Mouse (Mus musculus) gastrocnemius, adult 2 months (tissue): ENCODE results near the gene Kif3c. TPM values are rescaled to one million over a fixed set of nuclear protein-coding genes. Genes with fewer than 3 reads are reported as not detected.
A peak's percentile ranks its signal among the peaks of the same experiment; 100 is the strongest.

Experiments used
- DNase-seq: peaks from one replicate; pipeline ENCODE4 v3.0.0; 2022
- H3K27ac ChIP-seq: fragments of 200-600 bp; 2 replicates; pipeline ENCODE4 v1.8.1; 2022; ENCODE audit warnings: mild to moderate bottlenecking
- H3K4me3 ChIP-seq: fragments of 200-600 bp; 2 replicates; pipeline ENCODE4 v1.8.1; 2022; ENCODE audit warnings: mild to moderate bottlenecking, moderate library complexity
- CTCF ChIP-seq: fragments of 200-600 bp; IDR thresholded peaks from 2 replicates; pipeline ENCODE4 v1.8.1; 2022; ENCODE audit warnings: antibody characterized with exemption, mild to moderate bottlenecking, moderate library complexity
- intact Hi-C: fragments of 180-260 bp; cut with DNase I; formaldehyde crosslinking; loops from one replicate; pipeline ENCODE4 v1.15.1; 2025
- total RNA-seq, 2 experiments: library from RNA; stranded (reverse); gene quantifications; 2 replicates each; pipeline ENCODE4 v1.2.3; 2021

Gene Kif3c
- total RNA-seq, 2 experiments from 2014 or later: 20.7 to 24.1 TPM

- no peak for DNase-seq
- TF ChIP-seq CTCF: no peak
- intact Hi-C loops: no loop called here
- Histone ChIP-seq H3K27ac (peak overlapping the region; percentile 89; the same call in 1 of the 2 replicates), H3K4me3 (no peak overlapping the region)
These were observed 12.7 kb upstream of the Kif3c start for GRCm38 (mm10) chr12:3352216-3352615.

- intact Hi-C loops: loop anchor here (5.0 kb wide), 1 partner anchor 103 kb away; no protein-coding TSS in a partner anchor
- Histone ChIP-seq H3K4me3 (no peak overlapping the region), H3K27ac (no peak overlapping the region)
- DNase-seq: no peak
- TF ChIP-seq CTCF: no peak
These were observed 9.9 kb upstream of the Kif3c start for GRCm38 (mm10) chr12:3355068-3355467.

- Histone ChIP-seq H3K27ac (no peak overlapping the region), H3K4me3 (peak overlapping the region; percentile 33)
- intact Hi-C loops: loop anchor here (5.0 kb wide), 1 partner anchor 105 kb away; no protein-coding TSS in a partner anchor
- DNase-seq: no peak
- no peak for TF ChIP-seq CTCF
These were observed 8.1 kb upstream of the Kif3c start for GRCm38 (mm10) chr12:3356824-3357223.

GRCm38 (mm10) chr12:3359302-3359701 lies 5.6 kb upstream of the Kif3c start:
- H3K27ac ChIP-seq: no peak overlapping the region; the same call in 1 of the 2 replicates
- DNase-seq: peak; percentile 83
- intact Hi-C loops: loop anchor here (5.0 kb wide), 1 partner anchor 107 kb away; no protein-coding TSS in a partner anchor
- TF ChIP-seq CTCF: peak; percentile 95
- H3K4me3 ChIP-seq: peak overlapping the region; percentile 50

- H3K27ac ChIP-seq: no peak overlapping the region
- DNase-seq: no peak
- no peak overlapping the region for H3K4me3 ChIP-seq
- intact Hi-C loops: loop anchor here (2.0 kb wide), 1 partner anchor 123 kb away; no protein-coding TSS in a partner anchor
- no peak for TF ChIP-seq CTCF
These were observed 4.9 kb upstream of the Kif3c start for GRCm38 (mm10) chr12:3360043-3360442.

- intact Hi-C loops: no loop called here
- Histone ChIP-seq H3K4me3 (no peak overlapping the region), H3K27ac (no peak overlapping the region)
- DNase-seq: no peak
- no peak for TF ChIP-seq CTCF
These were observed 856 bp upstream of the Kif3c start for GRCm38 (mm10) chr12:3364076-3364475.

- Histone ChIP-seq H3K27ac (peak overlapping the region; percentile 83), H3K4me3 (peak overlapping the region; percentile 79)
- TF ChIP-seq CTCF: no peak
- no peak for DNase-seq
- intact Hi-C loops: no loop called here
These were observed 687 bp downstream of the Kif3c start for GRCm38 (mm10) chr12:3365449-3366189.

GRCm38 (mm10) chr12:3366190-3366956 lies 1.4 kb downstream of the Kif3c start:
- DNase-seq: no peak
- Histone ChIP-seq H3K27ac (no peak overlapping the region; the same call in 1 of the 2 replicates), H3K4me3 (peak overlapping the region; percentile 79)
- TF ChIP-seq CTCF: no peak
- intact Hi-C loops: no loop called here

GRCm38 (mm10) chr12:3366957-3367260 lies 2.0 kb downstream of the Kif3c start:
- DNase-seq: no peak
- Histone ChIP-seq H3K4me3 (no peak overlapping the region), H3K27ac (no peak overlapping the region)
- TF ChIP-seq CTCF: no peak
- intact Hi-C loops: no loop called here

GRCm38 (mm10) chr12:3368771-3369170 lies 3.8 kb downstream of the Kif3c start:
- Histone ChIP-seq H3K27ac (peak overlapping the region; percentile 20; the same call in 1 of the 2 replicates), H3K4me3 (no peak overlapping the region)
- intact Hi-C loops: no loop called here
- no peak for DNase-seq
- no peak for TF ChIP-seq CTCF

- DNase-seq: no peak
- H3K27ac ChIP-seq: peak overlapping the region; percentile 43
- intact Hi-C loops: no loop called here
- TF ChIP-seq CTCF: no peak
- no peak overlapping the region for H3K4me3 ChIP-seq
These were observed 6.3 kb downstream of the Kif3c start for GRCm38 (mm10) chr12:3370979-3371925.

GRCm38 (mm10) chr12:3371991-3372390 lies 7.1 kb downstream of the Kif3c start:
- TF ChIP-seq CTCF: no peak
- Histone ChIP-seq H3K4me3 (no peak overlapping the region), H3K27ac (0 out of 2 replicates have a peak overlapping the region, but pooled peaks have one; percentile 24)
- DNase-seq: no peak
- intact Hi-C loops: no loop called here
